21 mouse cellular contexts compared by ENCODE assay signal in genomic region chr6:29639580-29640419, GRCm38 (mm10). TPM values are rescaled to one million over a fixed set of nuclear protein-coding genes. Genes with fewer than 3 reads are reported as not detected.
A peak's percentile ranks its signal among the peaks of the same experiment; 100 is the strongest.
DNase-seq lines count a peak whose midpoint lies in the region; ATAC-seq and TF ChIP-seq lines count a peak whose summit lies in the region.
"Had no signal": no experiment of that assay in that cellular context is flagged by ENCODE, and none has a peak within 500 bp of the region (broad histone marks: within the 10 kb centered on the region; RNA-seq: fewer than 3 reads in every experiment).

No protein-coding gene starts in this region.

- H3K36me3 ChIP-seq in embryonic facial prominence, embryonic 13.5 days = no peaks in the 10 kb centered on the region
- H3K36me3 ChIP-seq in embryonic facial prominence, embryonic 10.5 days (replicated peaks) = no peaks in the 10 kb centered on the region
- H3K36me3 ChIP-seq in kidney, embryonic 15.5 days = no peaks in the 10 kb centered on the region
- H3K36me3 ChIP-seq in E14TG2a.4 (ENCODE audit: insufficient read depth, low read length) = peaks cover 10% of the 10 kb centered on the region
- H3K36me3 ChIP-seq in intestine, embryonic 14.5 days (ENCODE audit: control insufficient read depth, insufficient read depth, low read length) = no peaks in the 10 kb centered on the region
- H3K36me3 ChIP-seq: neural tube, embryonic 15.5 days had no signal

- WGBS in embryonic facial prominence, embryonic 13.5 days = 26% methylated on average over 7 of the region's 7 CpGs
- WGBS in embryonic facial prominence, embryonic 10.5 days = 25% methylated on average over 7 of the region's 7 CpGs
- 39% methylated on average over 7 of the region's 7 CpGs for WGBS in kidney, embryonic 15.5 days
- WGBS in intestine, embryonic 14.5 days = 28% methylated on average over 7 of the region's 7 CpGs

- peaks cover 14% of the 10 kb centered on the region for H3K27me3 ChIP-seq in embryonic facial prominence, embryonic 13.5 days
- H3K27me3 ChIP-seq in embryonic facial prominence, embryonic 10.5 days (replicated peaks; ENCODE audit: low read depth, poor library complexity, severe bottlenecking) = peaks cover 16% of the 10 kb centered on the region
- no peaks in the 10 kb centered on the region for H3K27me3 ChIP-seq in kidney, embryonic 15.5 days
- H3K27me3 ChIP-seq in E14TG2a.4 (ENCODE audit: insufficient read depth, low read length) = no peaks in the 10 kb centered on the region
- no peaks in the 10 kb centered on the region for H3K27me3 ChIP-seq in intestine, embryonic 14.5 days (replicated peaks; ENCODE audit: control insufficient read depth, insufficient read depth, low read length)
- H3K27me3 ChIP-seq: neural tube, embryonic 15.5 days had no signal

- no peak for TF ChIP-seq CTCF in E14TG2a.4 (conservative IDR thresholded peaks at IDR 0.05; ENCODE audit: low read length)

- no peak for ATAC-seq in embryonic facial prominence, embryonic 13.5 days (ENCODE audit: insufficient number of reproducible peaks, insufficient read depth, low FRiP score, low TSS enrichment, low read depth)
- ATAC-seq in kidney, embryonic 15.5 days (replicated peaks; ENCODE audit: low FRiP score) = no peak; the same call in 1 of the 2 replicates
- ATAC-seq in intestine, embryonic 14.5 days (replicated peaks; ENCODE audit: low FRiP score, low TSS enrichment, low read depth) = 0 out of 2 replicates have a peak, but pooled peaks have one; percentile 64
- ATAC-seq: CD4-positive, CD25-positive, alpha-beta regulatory T cell, adult 4 months; forebrain, embryonic 13.5 days; lung, postnatal 0 days had no signal

- no peak overlapping the region for H3K9ac ChIP-seq in embryonic facial prominence, embryonic 13.5 days
- H3K9ac ChIP-seq in kidney, embryonic 15.5 days = no peak overlapping the region
- H3K9ac ChIP-seq in intestine, embryonic 14.5 days (ENCODE audit: low read length) = no peak overlapping the region
- H3K9ac ChIP-seq: forebrain, embryonic 13.5 days; liver, embryonic 14.5 days; neural tube, embryonic 15.5 days had no signal

- 0 out of 2 replicates have a peak, but pooled peaks cover 4% of the 10 kb centered on the region for H3K9me3 ChIP-seq in embryonic facial prominence, embryonic 13.5 days
- H3K9me3 ChIP-seq in embryonic facial prominence, embryonic 10.5 days = peaks cover 4% of the 10 kb centered on the region; the same call in 1 of the 2 replicates
- 0 out of 2 replicates have a peak, but pooled peaks cover 4% of the 10 kb centered on the region for H3K9me3 ChIP-seq in kidney, embryonic 15.5 days (replicated peaks)
- no peaks in the 10 kb centered on the region for H3K9me3 ChIP-seq in E14TG2a.4 (ENCODE audit: low read length)
- peaks cover 4% of the 10 kb centered on the region; the same call in 1 of the 2 replicates for H3K9me3 ChIP-seq in intestine, embryonic 14.5 days (ENCODE audit: control insufficient read depth, low read length)
- H3K9me3 ChIP-seq: neural tube, embryonic 15.5 days had no signal

- H3K4me3 ChIP-seq in embryonic facial prominence, embryonic 13.5 days = no peak overlapping the region
- H3K4me3 ChIP-seq in embryonic facial prominence, embryonic 10.5 days = no peak overlapping the region; the same call in 1 of the 2 replicates
- no peak overlapping the region for H3K4me3 ChIP-seq in kidney, embryonic 15.5 days (replicated peaks)
- peak overlapping the region; percentile 78 for H3K4me3 ChIP-seq in E14TG2a.4 (replicated peaks; ENCODE audit: low read length)
- no peak overlapping the region for H3K4me3 ChIP-seq in intestine, embryonic 14.5 days (ENCODE audit: low read depth, low read length)
- H3K4me3 ChIP-seq: forebrain, embryonic 13.5 days; layer of hippocampus, adult 2 months; myocyte; neural tube, embryonic 15.5 days had no signal

- no peak overlapping the region for H3K27ac ChIP-seq in embryonic facial prominence, embryonic 13.5 days
- H3K27ac ChIP-seq in embryonic facial prominence, embryonic 10.5 days (replicated peaks) = no peak overlapping the region
- H3K27ac ChIP-seq in kidney, embryonic 15.5 days = no peak overlapping the region
- no peak overlapping the region for H3K27ac ChIP-seq in intestine, embryonic 14.5 days (ENCODE audit: low read depth)
- H3K27ac ChIP-seq: forebrain, embryonic 13.5 days; layer of hippocampus, adult 2 months; liver, embryonic 14.5 days; neural tube, embryonic 15.5 days had no signal

- peak overlapping the region; percentile 36 for H3K4me2 ChIP-seq in embryonic facial prominence, embryonic 13.5 days
- peak overlapping the region; percentile 50 for H3K4me2 ChIP-seq in kidney, embryonic 15.5 days
- H3K4me2 ChIP-seq in intestine, embryonic 14.5 days (ENCODE audit: low read length) = no peak overlapping the region
- H3K4me2 ChIP-seq: forebrain, embryonic 13.5 days; neural tube, embryonic 15.5 days had no signal

- H3K4me1 ChIP-seq in embryonic facial prominence, embryonic 13.5 days = no peaks in the 10 kb centered on the region
- peaks cover 12% of the 10 kb centered on the region for H3K4me1 ChIP-seq in embryonic facial prominence, embryonic 10.5 days
- peaks cover 15% of the 10 kb centered on the region; the same call in 1 of the 2 replicates for H3K4me1 ChIP-seq in kidney, embryonic 15.5 days
- H3K4me1 ChIP-seq in E14TG2a.4 (replicated peaks; ENCODE audit: low read depth, low read length) = peaks cover 56% of the 10 kb centered on the region
- H3K4me1 ChIP-seq in intestine, embryonic 14.5 days (replicated peaks; ENCODE audit: control insufficient read depth, insufficient read depth, low read length) = no peaks in the 10 kb centered on the region
- H3K4me1 ChIP-seq: forebrain, embryonic 13.5 days; neural tube, embryonic 15.5 days had no signal

- no peak for DNase-seq in embryonic facial prominence, embryonic 10.5 days (ENCODE audit: low spot score)
- DNase-seq in kidney, postnatal 4 days = no peak
- DNase-seq in intestine, embryonic 14.5 days (ENCODE audit: low spot score) = no peak
- no peak for DNase-seq in retina, embryonic 14.5 days (ENCODE audit: low spot score)
- no peak for DNase-seq in layer of hippocampus, adult 11-12 months (ENCODE audit: low spot score)
- DNase-seq: adrenal gland, postnatal 10 days; cerebellum, adult 2 months; gastrocnemius, postnatal 25 days; heart, postnatal 4 days; kidney, adult 8-10 months; thymus, postnatal 4 days had no signal

RNA-seq across cellular contexts. Expression of gene Tnpo3, which starts 30.1 kb away (rescaled TPM):
- 97.3 and 97.6 TPM in 2 replicates for polyA plus RNA-seq in embryonic facial prominence, embryonic 13.5 days (2015; fragmentation: Nextera tagmentation; extraction: Ambion mirVana)
- 124 and 125 TPM in 2 replicates for polyA plus RNA-seq in embryonic facial prominence, embryonic 10.5 days (2016; fragmentation: Nextera tagmentation; extraction: Ambion mirVana)
- 91.3 and 93.2 TPM in 2 replicates for polyA plus RNA-seq in kidney, embryonic 15.5 days (2015; fragmentation: Nextera tagmentation; extraction: Ambion mirVana)
- polyA plus RNA-seq in intestine, embryonic 14.5 days (2014; fragmentation: Nextera tagmentation; extraction: Ambion mirVana) = 91.2 and 107 TPM in 2 replicates

RNA-seq across cellular contexts. Expression of gene Tspan33, which starts 54.2 kb away (rescaled TPM):
- polyA plus RNA-seq in embryonic facial prominence, embryonic 13.5 days (2015; fragmentation: Nextera tagmentation; extraction: Ambion mirVana) = 2.8 and 4.7 TPM in 2 replicates
- polyA plus RNA-seq in embryonic facial prominence, embryonic 10.5 days (2016; fragmentation: Nextera tagmentation; extraction: Ambion mirVana) = 6.0 and 7.4 TPM in 2 replicates
- polyA plus RNA-seq in kidney, embryonic 15.5 days (2015; fragmentation: Nextera tagmentation; extraction: Ambion mirVana) = 19.0 and 19.2 TPM in 2 replicates
- 1.8 and 3.3 TPM in 2 replicates for polyA plus RNA-seq in intestine, embryonic 14.5 days (2014; fragmentation: Nextera tagmentation; extraction: Ambion mirVana)
